Mouse (Mus musculus): Measurements from ENCODE around the gene Ube2k.

DNA sequence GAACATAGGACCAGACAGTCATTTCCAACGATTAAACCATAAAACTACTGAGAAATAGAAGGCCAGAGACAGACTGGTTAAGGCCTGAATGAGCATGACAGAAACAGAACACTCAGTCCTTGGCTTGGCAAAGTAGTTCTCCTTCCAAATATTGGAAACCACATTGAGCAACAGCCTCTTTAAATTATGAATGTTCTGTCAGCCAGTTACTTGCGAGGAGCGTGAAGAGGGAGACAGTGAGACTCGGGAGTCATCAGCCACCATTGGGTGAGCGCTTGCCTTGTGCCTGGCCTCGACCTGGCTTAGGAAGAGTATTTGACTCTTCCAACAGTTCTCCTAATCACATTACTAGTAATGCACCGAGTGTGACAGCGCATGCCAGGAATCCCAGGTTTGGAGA is 28.6 kb upstream of the Ube2k start:
- no peak for TF ChIP-seq CTCF (IDR thresholded peaks at IDR 0.05; ENCODE audit: control insufficient read depth, insufficient read depth, insufficient replicate concordance, low read depth, low read length)
- TF ChIP-seq POLR2A (IDR thresholded peaks at IDR 0.05; ENCODE audit: control insufficient read depth, low read depth, low read length) = no peak
